Mouse (Mus musculus) neural tube, embryonic 13.5 days (tissue): ENCODE data around the gene Strn. TPM values are rescaled to one million over a fixed set of nuclear protein-coding genes. Genes with fewer than 3 reads are reported as not detected.

ENCODE experiments used
- ATAC-seq: fragments of 200-750 bp; cut with Nextera tagmentation; 2 replicates; pipeline ENCODE4 v1.8.0; 2017; ENCODE audit warnings: low read depth, mild to moderate bottlenecking, moderate TSS enrichment, moderate library complexity
- H3K27ac ChIP-seq: fragments of 300-500 bp; sonication (generic); replicated peaks from 2 replicates; pipeline ENCODE4 v1.5.1; 2015; ENCODE audit warnings: moderate library complexity, mild to moderate bottlenecking, inconsistent platforms
- H3K27me3 ChIP-seq: fragments of 300-500 bp; sonication (generic); 2 replicates; pipeline ENCODE4 v1.6.1; 2015; ENCODE audit warnings: mild to moderate bottlenecking, inconsistent platforms
- H3K36me3 ChIP-seq: fragments of 300-500 bp; sonication (generic); 2 replicates; pipeline ENCODE4 v1.6.1; 2015; ENCODE audit warnings: mild to moderate bottlenecking, inconsistent platforms
- H3K4me1 ChIP-seq: fragments of 300-500 bp; sonication (generic); replicated peaks from 2 replicates; pipeline ENCODE4 v1.6.1; 2015; ENCODE audit warnings: inconsistent platforms
- H3K4me2 ChIP-seq: fragments of 300-500 bp; sonication (generic); 2 replicates; pipeline ENCODE4 v1.6.1; 2015; ENCODE audit warnings: inconsistent platforms, mild to moderate bottlenecking, moderate library complexity
- H3K4me3 ChIP-seq: fragments of 300-500 bp; sonication (generic); 2 replicates; pipeline ENCODE4 v1.5.1; 2015; ENCODE audit warnings: mild to moderate bottlenecking, inconsistent platforms
- H3K9ac ChIP-seq: fragments of 300-500 bp; sonication (generic); 2 replicates; pipeline ENCODE4 v1.6.1; 2015; ENCODE audit warnings: moderate library complexity, mild to moderate bottlenecking, inconsistent platforms
- H3K9me3 ChIP-seq: fragments of 300-500 bp; sonication (generic); 2 replicates; pipeline ENCODE4 v1.6.1; 2016; ENCODE audit warnings: inconsistent platforms
- WGBS: fragments of 180-500 bp; shearing (Covaris S2); methylation state at CpG from one replicate; pipeline ENCODE4 v1.1.7; 2015; 5-methylcytosine and 5-hydroxymethylcytosine counted together
- polyA plus RNA-seq: library from polyadenylated mRNA; unstranded; fragments of >200 nt; fragmentation: Nextera tagmentation; extraction: Ambion mirVana; gene quantifications from 2 replicates; pipeline ENCODE4 v1.2.1, GENCODE M21; 2015

Gene Strn
- polyA plus RNA-seq, 1 experiment from 2014 or later: 5.0 TPM

DNA sequence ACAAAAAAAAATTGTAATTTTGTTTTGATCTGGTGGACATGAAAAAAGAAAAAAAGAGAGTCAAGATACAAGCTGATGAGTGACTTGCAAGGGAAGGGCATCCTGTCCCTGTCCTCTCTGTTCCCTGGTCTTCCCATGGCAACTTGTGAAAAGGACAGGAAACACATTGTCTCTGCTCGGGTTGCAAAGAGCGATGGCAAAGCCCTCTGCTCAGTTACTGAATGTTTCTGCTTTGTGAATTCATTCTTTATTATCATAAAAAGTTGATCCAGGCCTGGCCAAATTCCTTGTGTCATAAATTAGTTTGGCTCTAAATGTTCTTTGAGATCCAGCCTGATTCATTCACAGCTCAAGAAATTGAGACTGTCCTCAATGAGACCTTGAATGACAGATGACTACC lies 775 bp upstream of the Strn start:
- Histone ChIP-seq H3K27me3 (no peaks in the 10 kb centered on the region), H3K4me1 (peaks cover 27% of the 10 kb centered on the region), H3K4me2 (no peak overlapping the region), H3K36me3 (no peaks in the 10 kb centered on the region), H3K27ac (no peak overlapping the region), H3K9me3 (no peaks in the 10 kb centered on the region), H3K9ac (no peak overlapping the region), H3K4me3 (no peak overlapping the region)
- WGBS: 22% methylated on average over 2 of the region's 2 CpGs
- no peak for ATAC-seq

DNA sequence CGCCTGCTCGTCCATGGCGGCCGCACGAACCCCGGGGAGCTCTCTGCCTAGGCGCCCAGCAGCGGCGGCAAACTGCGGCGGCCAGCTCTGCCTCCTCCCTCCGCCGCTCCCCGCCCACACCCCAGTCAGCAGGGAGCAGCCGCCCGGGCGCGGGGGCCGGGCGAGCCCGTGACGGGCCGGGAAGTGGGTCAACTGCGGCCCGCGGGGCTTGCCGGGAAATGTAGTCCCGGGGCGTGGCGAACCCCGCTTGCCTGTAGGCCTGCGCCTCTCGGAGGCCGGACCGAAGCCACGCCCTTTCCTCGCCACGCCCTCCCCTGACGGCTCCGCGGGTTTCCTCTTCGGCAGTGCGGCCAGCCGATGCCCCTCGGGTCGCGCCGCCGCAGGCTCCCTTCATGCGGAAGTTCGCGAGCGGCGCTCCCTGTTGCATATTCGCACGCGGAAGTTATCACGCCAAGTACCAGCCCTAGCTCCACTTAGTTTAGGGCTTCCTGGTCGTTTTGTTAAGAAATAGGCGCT lies 465 bp downstream of the Strn start:
- H3K4me1 ChIP-seq: peaks cover 38% of the 10 kb centered on the region
- H3K4me2 ChIP-seq: peak overlapping the region; percentile 78
- H3K36me3 ChIP-seq: no peaks in the 10 kb centered on the region
- H3K27me3 ChIP-seq: no peaks in the 10 kb centered on the region
- no peaks in the 10 kb centered on the region for H3K9me3 ChIP-seq
- H3K4me3 ChIP-seq: peak overlapping the region; percentile 95
- WGBS: under 1% methylated on average over 58 of the region's 60 CpGs
- peak; percentile 98 for ATAC-seq
- peak overlapping the region; percentile 88 for H3K27ac ChIP-seq
- peak overlapping the region; percentile 95 for H3K9ac ChIP-seq

DNA sequence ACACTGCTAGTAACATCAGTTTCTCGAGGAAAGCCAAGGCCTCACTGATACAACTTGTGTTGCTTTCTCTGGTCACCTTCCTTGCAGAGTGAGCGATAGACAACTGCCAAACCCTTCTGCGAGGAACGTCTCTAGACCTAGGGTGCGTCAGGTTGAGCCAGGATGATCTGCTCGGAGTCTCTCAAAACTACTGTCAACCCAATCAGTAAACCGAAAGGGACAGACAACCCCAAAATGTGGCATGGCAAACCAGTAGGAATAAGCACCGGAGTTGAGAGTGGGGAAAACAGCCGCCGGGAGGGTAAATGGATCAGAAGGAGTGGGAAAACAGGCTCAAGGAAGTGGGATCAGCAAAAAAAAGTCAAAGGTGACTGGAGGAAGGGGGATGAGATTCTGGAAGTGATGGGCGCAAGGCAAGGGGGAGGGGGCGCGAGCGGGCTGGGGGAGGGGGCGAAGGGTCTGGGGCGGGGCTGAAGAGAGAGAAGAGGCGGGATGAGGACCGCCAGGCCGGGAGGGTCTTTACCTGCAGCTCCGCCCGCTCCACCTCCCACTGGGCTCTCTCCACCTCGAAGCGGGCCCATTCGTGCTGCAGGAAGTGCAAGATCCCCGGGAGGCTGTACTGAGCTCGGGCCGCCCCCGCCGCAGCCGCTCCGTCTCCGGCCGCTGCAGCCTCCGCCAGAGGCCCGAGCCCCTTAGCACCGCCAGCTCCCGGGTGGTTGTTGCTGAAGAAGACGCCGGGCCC lies 1.1 kb downstream of the Strn start:
- peak; percentile 79 for ATAC-seq
- Histone ChIP-seq H3K4me3 (peak overlapping the region; percentile 95), H3K36me3 (no peaks in the 10 kb centered on the region), H3K9me3 (no peaks in the 10 kb centered on the region), H3K27me3 (no peaks in the 10 kb centered on the region), H3K4me2 (peak overlapping the region; percentile 78), H3K9ac (peak overlapping the region; percentile 95), H3K27ac (peak overlapping the region; percentile 88), H3K4me1 (peaks cover 38% of the 10 kb centered on the region)
- under 1% methylated on average over 29 of the region's 39 CpGs for WGBS

DNA sequence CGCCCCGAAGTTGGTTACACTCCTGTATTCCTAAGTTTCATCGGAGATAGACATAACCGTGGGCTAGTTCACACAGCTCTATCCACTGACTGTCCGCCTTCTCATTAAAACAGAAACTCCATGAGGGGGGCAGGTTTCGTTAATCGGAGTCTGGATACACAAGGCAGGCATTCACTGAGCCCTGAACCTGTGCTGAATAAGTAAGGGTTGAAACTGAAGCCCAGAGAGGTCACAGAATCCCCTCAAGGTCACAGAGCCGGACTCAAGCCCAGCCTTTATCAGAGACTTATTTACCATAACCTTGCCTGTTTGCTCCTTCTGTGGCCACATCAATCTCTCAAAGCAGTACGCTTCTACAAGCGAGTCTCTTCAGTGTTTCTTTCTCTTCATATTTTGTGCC lies 2.2 kb downstream of the Strn start:
- H3K9ac ChIP-seq: no peak overlapping the region
- peaks cover 38% of the 10 kb centered on the region for H3K4me1 ChIP-seq
- H3K4me2 ChIP-seq: peak overlapping the region; percentile 78
- no peak for ATAC-seq
- 81% methylated on average over 10 of the region's 10 CpGs for WGBS
- no peak overlapping the region for H3K27ac ChIP-seq
- H3K27me3 ChIP-seq: no peaks in the 10 kb centered on the region
- no peaks in the 10 kb centered on the region for H3K9me3 ChIP-seq
- H3K36me3 ChIP-seq: no peaks in the 10 kb centered on the region
- H3K4me3 ChIP-seq: peak overlapping the region; percentile 95

DNA sequence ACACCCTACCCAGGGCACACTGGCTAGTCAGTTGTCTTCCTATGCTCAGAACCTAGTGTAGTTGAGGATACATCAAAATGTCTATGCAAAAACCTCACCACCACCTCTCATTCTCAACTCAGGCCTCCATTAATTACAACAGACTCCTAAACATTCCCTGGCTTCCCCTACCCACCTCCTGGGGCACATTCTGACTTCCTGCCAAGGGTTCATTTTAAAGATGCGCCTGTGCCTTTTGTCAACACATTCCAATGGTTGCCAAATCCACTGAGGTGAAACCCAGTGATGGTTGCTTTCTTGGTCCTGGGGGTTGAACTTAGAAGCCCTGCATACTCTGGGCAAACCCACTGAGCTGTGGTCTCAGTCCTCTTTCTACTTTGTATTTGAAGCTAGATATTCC lies 4.9 kb downstream of the Strn start:
- WGBS: 55% methylated on average over 1 of the region's 1 CpGs
- H3K4me3 ChIP-seq: no peak overlapping the region
- H3K36me3 ChIP-seq: no peaks in the 10 kb centered on the region
- H3K27me3 ChIP-seq: no peaks in the 10 kb centered on the region
- H3K27ac ChIP-seq: no peak overlapping the region
- no peaks in the 10 kb centered on the region for H3K9me3 ChIP-seq
- H3K9ac ChIP-seq: no peak overlapping the region
- peaks cover 35% of the 10 kb centered on the region for H3K4me1 ChIP-seq
- ATAC-seq: no peak
- no peak overlapping the region for H3K4me2 ChIP-seq

DNA sequence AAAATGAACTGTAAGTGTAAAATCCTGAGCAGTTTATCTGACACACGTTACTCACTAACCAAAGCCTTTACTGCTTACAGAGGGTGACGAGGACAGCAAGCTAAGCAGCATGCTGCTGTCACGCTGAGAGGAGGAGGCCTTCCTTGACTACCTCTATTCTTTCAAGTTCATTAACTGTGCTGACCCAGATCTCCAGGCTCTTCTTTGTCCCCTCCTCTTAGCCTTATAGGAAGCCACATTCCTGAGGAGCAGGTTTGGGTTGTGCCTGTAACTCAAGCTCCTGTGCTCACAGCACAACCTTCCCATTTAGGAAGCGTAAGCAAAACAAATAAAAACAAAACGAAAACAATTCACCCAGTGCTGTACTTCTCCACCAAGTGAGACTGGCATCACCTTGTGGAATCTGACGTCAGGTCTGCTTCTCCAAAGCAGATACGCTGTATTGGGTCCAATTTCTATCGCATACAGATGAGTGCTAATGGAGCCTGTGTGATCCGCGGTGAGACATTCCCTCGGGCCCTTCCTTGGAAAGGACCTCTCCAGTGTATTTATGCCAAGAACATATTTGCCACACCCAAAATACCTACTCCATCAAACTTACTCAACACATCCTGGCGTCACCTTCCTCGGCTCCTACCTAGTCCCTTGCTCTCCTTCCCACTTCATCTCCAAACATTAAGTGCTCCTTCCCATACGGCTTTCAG lies 10.1 kb downstream of the Strn start:
- H3K4me1 ChIP-seq: peaks cover 7% of the 10 kb centered on the region
- H3K27me3 ChIP-seq: no peaks in the 10 kb centered on the region
- no peak overlapping the region for H3K4me3 ChIP-seq
- 72% methylated on average over 14 of the region's 14 CpGs for WGBS
- H3K36me3 ChIP-seq: no peaks in the 10 kb centered on the region; the same call in 1 of the 2 replicates
- no peaks in the 10 kb centered on the region for H3K9me3 ChIP-seq
- ATAC-seq: no peak
- H3K4me2 ChIP-seq: no peak overlapping the region
- H3K27ac ChIP-seq: no peak overlapping the region
- no peak overlapping the region for H3K9ac ChIP-seq

DNA sequence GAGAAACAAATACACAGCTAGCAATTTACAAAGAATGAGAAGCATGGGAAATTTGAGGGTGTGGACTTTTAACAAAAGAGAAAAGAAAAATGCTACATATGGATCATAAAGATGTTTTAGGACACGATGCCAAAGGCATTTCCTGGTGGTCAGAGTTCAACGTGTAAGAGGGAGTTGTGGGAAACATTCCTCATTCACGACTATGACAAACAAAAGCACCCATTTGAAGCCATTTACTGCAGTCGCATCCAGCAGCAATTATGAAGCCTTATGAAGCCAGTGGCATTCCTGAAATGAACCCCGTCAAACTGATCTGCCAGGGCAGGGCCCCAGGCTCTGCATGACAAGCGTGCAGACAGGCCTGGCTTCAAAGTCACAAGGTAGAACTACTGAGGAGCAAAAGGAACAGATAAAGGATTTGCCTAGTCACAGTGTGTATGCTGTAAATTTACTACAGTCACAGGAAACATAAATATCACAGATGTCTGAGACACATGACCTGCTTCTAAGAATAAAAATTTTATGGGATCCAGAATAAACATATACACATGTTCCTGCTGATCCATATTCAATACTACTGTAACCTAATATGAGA lies 12.4 kb downstream of the Strn start:
- H3K27me3 ChIP-seq: no peaks in the 10 kb centered on the region
- no peak for ATAC-seq
- no peaks in the 10 kb centered on the region for H3K9me3 ChIP-seq
- H3K9ac ChIP-seq: no peak overlapping the region
- WGBS: 72% methylated on average over 6 of the region's 6 CpGs
- peaks cover 3% of the 10 kb centered on the region; the same call in 1 of the 2 replicates for H3K4me1 ChIP-seq
- H3K36me3 ChIP-seq: no peaks in the 10 kb centered on the region; the same call in 1 of the 2 replicates
- H3K4me3 ChIP-seq: no peak overlapping the region
- no peak overlapping the region for H3K4me2 ChIP-seq
- H3K27ac ChIP-seq: no peak overlapping the region

DNA sequence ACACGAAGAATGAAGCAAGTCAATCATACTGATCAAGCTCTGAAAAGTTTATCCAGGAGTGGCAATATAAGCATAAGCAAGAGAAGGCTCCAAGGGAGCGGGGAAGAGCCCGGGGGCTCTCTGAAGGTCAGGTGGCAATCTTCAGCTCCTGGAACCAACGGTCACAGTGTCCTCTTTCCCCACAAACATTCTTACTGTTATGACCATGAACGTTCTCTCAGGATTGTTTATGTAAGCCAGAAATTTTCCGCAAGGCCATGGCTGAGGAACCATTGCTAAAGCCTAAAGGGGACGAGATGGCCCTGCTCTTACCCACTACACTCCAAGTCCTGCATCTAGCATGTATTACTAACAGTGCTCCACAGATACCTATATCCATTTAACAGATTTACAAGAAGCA lies 15.3 kb downstream of the Strn start:
- H3K36me3 ChIP-seq: peaks cover 12% of the 10 kb centered on the region
- WGBS: 92% methylated on average over 7 of the region's 7 CpGs
- no peaks in the 10 kb centered on the region for H3K27me3 ChIP-seq

DNA sequence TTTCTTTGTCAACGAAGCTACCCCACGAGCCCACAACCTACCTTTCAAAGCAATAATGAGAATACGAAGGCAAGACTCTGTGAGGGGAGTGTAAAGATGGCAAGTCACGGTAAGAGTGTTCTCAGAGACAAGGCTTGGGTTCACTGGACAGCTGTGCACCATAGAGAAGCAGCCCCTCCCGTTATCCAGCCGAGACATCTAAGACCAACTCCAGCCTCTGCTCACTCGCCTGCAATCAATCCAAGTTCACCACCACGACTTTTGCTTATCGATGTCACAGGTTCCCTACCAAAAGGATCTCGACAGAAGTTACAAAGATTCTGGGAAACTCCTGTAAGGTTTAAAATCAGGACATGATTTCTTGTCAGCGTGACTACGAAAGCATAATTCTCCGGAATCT lies 17.9 kb downstream of the Strn start:
- Histone ChIP-seq H3K4me3 (no peak overlapping the region), H3K9ac (no peak overlapping the region), H3K9me3 (0 out of 2 replicates have a peak, but pooled peaks cover 4% of the 10 kb centered on the region), H3K36me3 (peaks cover 12% of the 10 kb centered on the region), H3K27me3 (no peaks in the 10 kb centered on the region), H3K4me1 (no peaks in the 10 kb centered on the region), H3K27ac (no peak overlapping the region), H3K4me2 (no peak overlapping the region)
- WGBS: 96% methylated on average over 13 of the region's 13 CpGs
- no peak for ATAC-seq

More for the DNA sequence above, 15.3 kb downstream of the Strn start:
- Histone ChIP-seq H3K27ac (no peak overlapping the region), H3K9ac (no peak overlapping the region), H3K4me1 (no peaks in the 10 kb centered on the region), H3K4me2 (no peak overlapping the region), H3K9me3 (0 out of 2 replicates have a peak, but pooled peaks cover 4% of the 10 kb centered on the region), H3K4me3 (no peak overlapping the region)
- no peak for ATAC-seq

DNA sequence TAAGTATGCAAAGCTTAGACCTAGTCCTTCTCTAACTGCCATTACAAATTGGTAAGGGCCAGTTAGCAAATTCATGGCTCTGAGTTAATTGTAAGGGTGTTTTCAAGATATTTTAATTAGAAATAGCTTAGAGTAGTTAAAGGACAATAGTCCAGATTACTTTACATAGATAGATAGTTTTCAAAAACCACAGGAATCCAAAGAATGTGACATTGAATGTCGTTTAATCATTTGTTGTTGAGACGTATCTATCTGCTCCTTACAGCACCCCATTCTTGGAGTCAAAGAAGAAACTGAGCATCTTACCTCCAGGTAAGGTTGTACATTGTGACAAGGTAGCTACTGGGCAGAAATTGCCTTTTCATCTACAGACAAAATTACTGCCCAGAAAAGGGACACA lies 26.7 kb downstream of the Strn start:
- H3K9me3 ChIP-seq: 0 out of 2 replicates have a peak, but pooled peaks cover 7% of the 10 kb centered on the region
- no peak overlapping the region for H3K9ac ChIP-seq

DNA sequence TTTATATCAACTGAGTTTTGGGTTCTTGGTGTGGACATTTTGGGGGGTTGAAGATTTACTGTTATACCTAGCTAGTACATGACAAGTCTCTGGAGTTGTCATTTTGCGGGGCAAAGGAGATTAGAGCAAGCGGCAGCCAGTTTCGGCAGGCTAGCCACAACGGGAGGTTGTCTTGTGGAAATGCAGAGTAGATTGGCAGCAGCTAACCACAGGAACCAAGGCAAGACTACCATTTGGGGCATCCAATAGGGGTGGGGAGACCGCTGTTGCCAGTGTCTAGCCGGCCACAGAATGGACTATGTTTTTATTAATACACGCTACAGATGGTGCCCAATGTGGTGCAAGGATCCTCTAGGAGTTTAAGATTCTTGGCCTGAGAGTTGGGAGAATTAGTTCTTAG lies 28.6 kb downstream of the Strn start:
- no peaks in the 10 kb centered on the region for H3K27me3 ChIP-seq
- H3K9ac ChIP-seq: no peak overlapping the region
- WGBS: 91% methylated on average over 7 of the region's 7 CpGs
- H3K4me2 ChIP-seq: no peak overlapping the region
- no peak for ATAC-seq
- peaks cover 9% of the 10 kb centered on the region; the same call in 1 of the 2 replicates for H3K36me3 ChIP-seq
- 0 out of 2 replicates have a peak, but pooled peaks cover 7% of the 10 kb centered on the region for H3K9me3 ChIP-seq
- no peak overlapping the region for H3K4me3 ChIP-seq
- H3K27ac ChIP-seq: no peak overlapping the region
- H3K4me1 ChIP-seq: no peaks in the 10 kb centered on the region

More for the DNA sequence above, 26.7 kb downstream of the Strn start:
- Histone ChIP-seq H3K27ac (no peak overlapping the region), H3K4me2 (no peak overlapping the region), H3K4me1 (no peaks in the 10 kb centered on the region), H3K27me3 (no peaks in the 10 kb centered on the region), H3K4me3 (no peak overlapping the region), H3K36me3 (peaks cover 4% of the 10 kb centered on the region; the same call in 1 of the 2 replicates)
- ATAC-seq: no peak
- WGBS: 80% methylated on average over 2 of the region's 2 CpGs

DNA sequence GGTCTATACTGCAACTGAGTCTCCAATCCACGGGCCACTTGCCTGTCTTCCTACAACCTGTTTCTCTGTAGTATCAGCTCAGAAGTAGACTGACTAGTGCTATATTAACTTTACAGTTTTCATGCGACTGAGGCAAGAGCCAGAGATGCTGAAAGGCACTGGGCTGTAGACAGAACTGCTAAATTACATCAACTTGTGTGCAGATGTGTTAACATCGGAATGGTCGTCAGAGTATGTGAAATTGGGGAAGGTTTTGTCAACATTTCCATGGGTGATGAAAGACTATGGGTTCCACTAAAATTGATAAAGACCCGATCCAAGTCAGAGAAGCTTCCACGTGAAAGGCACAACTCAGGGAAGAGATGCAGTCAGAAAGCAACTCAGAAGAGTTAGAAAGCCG lies 34.0 kb downstream of the Strn start:
- Histone ChIP-seq H3K4me2 (no peak overlapping the region), H3K9me3 (0 out of 2 replicates have a peak, but pooled peaks cover 7% of the 10 kb centered on the region), H3K4me3 (no peak overlapping the region)

More for the DNA sequence above, 34.0 kb downstream of the Strn start:
- no peaks in the 10 kb centered on the region for H3K4me1 ChIP-seq
- no peak for ATAC-seq
- WGBS: 92% methylated on average over 7 of the region's 7 CpGs
- no peaks in the 10 kb centered on the region for H3K27me3 ChIP-seq
- peaks cover 20% of the 10 kb centered on the region for H3K36me3 ChIP-seq
- H3K9ac ChIP-seq: no peak overlapping the region
- no peak overlapping the region for H3K27ac ChIP-seq
